Mouse (Mus musculus): ENCODE measurements around the gene Wdr4. TPM values are rescaled to one million over a fixed set of nuclear protein-coding genes. Genes with fewer than 3 reads are reported as not detected.
"Not testable (repeated sequence)": the region's sequence is repeated elsewhere in the genome, so short reads cannot be mapped to it uniquely, and the experiment has no call there.

The Wdr4 gene
- polyA plus RNA-seq, 1 experiment from 2014 or later = 31.3 TPM

GRCm38 (mm10) chr17:31541460-31541831, 21.7 kb upstream of the Wdr4 start:
- Histone ChIP-seq H3K4me1 (ENCODE audit: control insufficient read depth, insufficient read depth, low read length) (no peaks in the 10 kb centered on the region), H3K27me3 (replicated peaks; ENCODE audit: control insufficient read depth, insufficient read depth, low read length) (no peaks in the 10 kb centered on the region), H3K27ac (ENCODE audit: low read depth, low read length) (peak overlapping the region; percentile 62), H3K4me3 (ENCODE audit: low read depth, low read length) (no peak overlapping the region), H3K9me3 (replicated peaks; ENCODE audit: control insufficient read depth, low read length) (no peaks in the 10 kb centered on the region), H3K4me2 (ENCODE audit: low read length) (no peak overlapping the region), H3K36me3 (ENCODE audit: control insufficient read depth, insufficient read depth, low read length) (no peaks in the 10 kb centered on the region), H3K9ac (ENCODE audit: low read length) (no peak overlapping the region)
- DNase-seq (ENCODE audit: low spot score) (peak; percentile 64), ATAC-seq (peak; percentile 49)
- WGBS = 30% methylated on average over 6 of the region's 6 CpGs

- H3K27ac ChIP-seq (ENCODE audit: low read depth, low read length) = peak overlapping the region; percentile 54; the same call in 1 of the 2 replicates
Observed at GRCm38 (mm10) chr17:31540809-31541459, 21.2 kb upstream of the Wdr4 start.

DNA sequence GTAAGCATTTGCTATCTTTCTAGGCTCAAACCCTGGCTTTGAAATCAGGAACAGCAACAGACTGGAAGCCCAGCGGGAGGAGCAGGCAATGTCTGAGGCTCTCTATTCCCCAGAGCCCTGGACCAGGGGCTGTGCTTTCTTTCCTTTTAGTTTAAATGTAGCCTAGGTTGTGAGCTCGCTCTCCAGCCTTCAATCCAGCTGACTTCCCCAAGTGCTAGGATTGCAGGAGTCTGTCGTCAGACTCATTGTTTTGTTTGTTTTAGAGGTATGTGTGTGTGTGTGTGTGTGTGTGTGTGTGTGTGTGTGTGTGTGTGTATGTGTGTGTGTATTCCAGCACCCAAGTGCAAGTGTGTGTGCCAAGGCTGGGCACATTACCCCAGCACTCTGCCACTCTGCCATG, 20.3 kb upstream of the Wdr4 start:
- H3K9me3 ChIP-seq (replicated peaks; ENCODE audit: control insufficient read depth, low read length) = no peaks in the 10 kb centered on the region
- DNase-seq (ENCODE audit: low spot score) = no peak
- peaks cover 10% of the 10 kb centered on the region for H3K4me1 ChIP-seq (ENCODE audit: control insufficient read depth, insufficient read depth, low read length)
- no peak overlapping the region for H3K9ac ChIP-seq (ENCODE audit: low read length)
- no peaks in the 10 kb centered on the region for H3K36me3 ChIP-seq (ENCODE audit: control insufficient read depth, insufficient read depth, low read length)
- no peak for ATAC-seq
- no peak overlapping the region for H3K4me2 ChIP-seq (ENCODE audit: low read length)
- H3K4me3 ChIP-seq (ENCODE audit: low read depth, low read length) = no peak overlapping the region
- no peak overlapping the region for H3K27ac ChIP-seq (ENCODE audit: low read depth, low read length)
- WGBS = 58% methylated on average over 3 of the region's 3 CpGs
- no peaks in the 10 kb centered on the region for H3K27me3 ChIP-seq (replicated peaks; ENCODE audit: control insufficient read depth, insufficient read depth, low read length)

More at GRCm38 (mm10) chr17:31540809-31541459, 21.2 kb upstream of the Wdr4 start:
- no peaks in the 10 kb centered on the region for H3K27me3 ChIP-seq (replicated peaks; ENCODE audit: control insufficient read depth, insufficient read depth, low read length)
- H3K9ac ChIP-seq (ENCODE audit: low read length) = no peak overlapping the region
- H3K36me3 ChIP-seq (ENCODE audit: control insufficient read depth, insufficient read depth, low read length) = no peaks in the 10 kb centered on the region
- H3K4me1 ChIP-seq (ENCODE audit: control insufficient read depth, insufficient read depth, low read length) = peaks cover 2% of the 10 kb centered on the region
- ATAC-seq = peak; percentile 24; the same call in 1 of the 2 replicates
- H3K9me3 ChIP-seq (replicated peaks; ENCODE audit: control insufficient read depth, low read length) = no peaks in the 10 kb centered on the region
- no peak overlapping the region for H3K4me3 ChIP-seq (ENCODE audit: low read depth, low read length)
- no peak for DNase-seq (ENCODE audit: low spot score)
- WGBS = 43% methylated on average over 4 of the region's 4 CpGs
- H3K4me2 ChIP-seq (ENCODE audit: low read length) = no peak overlapping the region

GRCm38 (mm10) chr17:31535871-31536629, 16.3 kb upstream of the Wdr4 start:
- ATAC-seq = peak; percentile 97
- Histone ChIP-seq H3K4me1 (ENCODE audit: control insufficient read depth, insufficient read depth, low read length) (peaks cover 14% of the 10 kb centered on the region), H3K9ac (ENCODE audit: low read length) (peak overlapping the region; percentile 53; the same call in 1 of the 2 replicates), H3K27ac (ENCODE audit: low read depth, low read length) (peak overlapping the region; percentile 99), H3K4me3 (ENCODE audit: low read depth, low read length) (no peak overlapping the region), H3K36me3 (ENCODE audit: control insufficient read depth, insufficient read depth, low read length) (peaks cover 8% of the 10 kb centered on the region), H3K27me3 (replicated peaks; ENCODE audit: control insufficient read depth, insufficient read depth, low read length) (no peaks in the 10 kb centered on the region), H3K9me3 (replicated peaks; ENCODE audit: control insufficient read depth, low read length) (no peaks in the 10 kb centered on the region), H3K4me2 (ENCODE audit: low read length) (peak overlapping the region; percentile 29)
- peak; percentile 96 for DNase-seq (ENCODE audit: low spot score)
- WGBS = 7% methylated on average over 8 of the region's 8 CpGs

- DNase-seq (ENCODE audit: low spot score) = no peak
- peaks cover 15% of the 10 kb centered on the region for H3K36me3 ChIP-seq (ENCODE audit: control insufficient read depth, insufficient read depth, low read length)
- no peak overlapping the region for H3K4me3 ChIP-seq (ENCODE audit: low read depth, low read length)
- H3K27ac ChIP-seq (ENCODE audit: low read depth, low read length) = peak overlapping the region; percentile 99
- H3K4me1 ChIP-seq (ENCODE audit: control insufficient read depth, insufficient read depth, low read length) = peaks cover 14% of the 10 kb centered on the region
- no peaks in the 10 kb centered on the region for H3K9me3 ChIP-seq (replicated peaks; ENCODE audit: control insufficient read depth, low read length)
- H3K4me2 ChIP-seq (ENCODE audit: low read length) = peak overlapping the region; percentile 29
- peak overlapping the region; percentile 53; the same call in 1 of the 2 replicates for H3K9ac ChIP-seq (ENCODE audit: low read length)
- 64% methylated on average over 4 of the region's 4 CpGs for WGBS
- H3K27me3 ChIP-seq (replicated peaks; ENCODE audit: control insufficient read depth, insufficient read depth, low read length) = no peaks in the 10 kb centered on the region
- peak; percentile 54 for ATAC-seq
Observed at GRCm38 (mm10) chr17:31535358-31535757, 15.6 kb upstream of the Wdr4 start.

- DNase-seq (ENCODE audit: low spot score); H3K9ac ChIP-seq (ENCODE audit: low read length); H3K4me2 ChIP-seq (ENCODE audit: low read length); H3K27ac ChIP-seq (ENCODE audit: low read depth, low read length); H3K27me3 ChIP-seq (replicated peaks; ENCODE audit: control insufficient read depth, insufficient read depth, low read length); H3K4me3 ChIP-seq (ENCODE audit: low read depth, low read length); ATAC-seq; H3K9me3 ChIP-seq (replicated peaks; ENCODE audit: control insufficient read depth, low read length): not testable (repeated sequence)
- Histone ChIP-seq H3K4me1 (ENCODE audit: control insufficient read depth, insufficient read depth, low read length) (peaks cover 14% of the 10 kb centered on the region), H3K36me3 (ENCODE audit: control insufficient read depth, insufficient read depth, low read length) (peaks cover 31% of the 10 kb centered on the region)
- 96% methylated on average over 3 of the region's 4 CpGs for WGBS
Observed at GRCm38 (mm10) chr17:31532331-31532730, 12.6 kb upstream of the Wdr4 start.

DNA sequence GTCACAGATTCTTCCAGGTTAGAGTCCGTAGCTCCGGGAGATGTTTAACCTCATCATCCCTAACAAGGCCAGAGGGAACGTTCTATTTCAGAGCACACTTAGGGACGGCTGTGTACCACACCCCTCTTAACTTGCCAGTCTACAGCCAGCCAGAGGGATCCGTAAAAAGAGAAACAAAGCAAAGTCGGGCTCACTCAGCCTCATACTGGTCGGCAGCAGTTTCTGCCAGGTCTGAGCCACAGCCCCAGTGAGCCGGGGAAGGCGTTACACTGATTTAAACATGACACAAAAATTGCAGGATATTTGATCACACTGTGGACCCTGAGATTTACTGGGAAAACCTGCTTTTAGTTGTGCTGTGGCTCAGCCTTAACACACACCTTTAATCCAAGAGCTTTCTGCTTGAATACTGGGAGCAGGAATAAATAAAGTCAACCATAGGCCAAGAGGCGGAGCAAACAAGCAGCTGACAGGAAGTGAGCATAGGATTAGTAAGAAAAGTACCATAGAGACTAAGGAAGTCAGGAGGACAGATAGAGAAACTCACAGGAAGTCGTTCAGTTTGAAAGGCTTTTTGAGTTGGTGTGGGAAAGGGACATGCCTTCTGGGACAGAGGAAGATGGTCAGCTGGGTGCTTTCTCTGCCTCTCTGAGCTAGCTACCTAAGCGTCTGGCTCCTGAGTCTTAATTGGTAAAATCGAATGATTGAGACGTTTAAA, 11.8 kb upstream of the Wdr4 start:
- H3K9me3 ChIP-seq (replicated peaks; ENCODE audit: control insufficient read depth, low read length) = no peaks in the 10 kb centered on the region
- WGBS = 89% methylated on average over 14 of the region's 14 CpGs
- H3K4me2 ChIP-seq (ENCODE audit: low read length) = no peak overlapping the region
- peaks cover 39% of the 10 kb centered on the region for H3K36me3 ChIP-seq (ENCODE audit: control insufficient read depth, insufficient read depth, low read length)
- H3K4me3 ChIP-seq (ENCODE audit: low read depth, low read length) = no peak overlapping the region
- no peak overlapping the region for H3K9ac ChIP-seq (ENCODE audit: low read length)
- DNase-seq (ENCODE audit: low spot score) (no peak), ATAC-seq (no peak)
- H3K27ac ChIP-seq (ENCODE audit: low read depth, low read length) = no peak overlapping the region
- H3K27me3 ChIP-seq (replicated peaks; ENCODE audit: control insufficient read depth, insufficient read depth, low read length) = no peaks in the 10 kb centered on the region
- peaks cover 14% of the 10 kb centered on the region for H3K4me1 ChIP-seq (ENCODE audit: control insufficient read depth, insufficient read depth, low read length)

DNA sequence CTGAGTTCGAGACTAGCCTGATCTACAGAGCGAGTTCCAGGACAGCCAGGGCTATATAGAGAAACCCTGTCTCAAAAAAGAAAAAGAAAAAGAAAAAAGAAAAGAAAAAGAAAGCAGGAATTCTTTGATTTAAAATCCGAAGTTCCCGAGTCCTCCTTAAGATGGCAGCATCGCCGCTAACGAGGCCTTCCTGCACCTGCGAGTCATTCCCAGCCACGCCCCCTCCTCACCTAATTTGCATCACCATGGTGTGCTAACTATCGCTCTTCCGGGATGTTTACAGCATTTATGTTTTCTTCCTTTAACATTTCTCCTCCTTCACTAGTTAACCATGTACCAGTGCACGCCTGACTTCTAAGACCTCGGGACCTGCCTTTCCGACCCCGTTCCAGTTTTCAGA, 9.5 kb upstream of the Wdr4 start:
- Histone ChIP-seq H3K4me2 (ENCODE audit: low read length) (peak overlapping the region; percentile 28; the same call in 1 of the 2 replicates), H3K27me3 (replicated peaks; ENCODE audit: control insufficient read depth, insufficient read depth, low read length) (no peaks in the 10 kb centered on the region), H3K36me3 (ENCODE audit: control insufficient read depth, insufficient read depth, low read length) (peaks cover 39% of the 10 kb centered on the region), H3K9ac (ENCODE audit: low read length) (no peak overlapping the region), H3K27ac (ENCODE audit: low read depth, low read length) (no peak overlapping the region), H3K4me1 (ENCODE audit: control insufficient read depth, insufficient read depth, low read length) (no peaks in the 10 kb centered on the region), H3K4me3 (ENCODE audit: low read depth, low read length) (no peak overlapping the region), H3K9me3 (replicated peaks; ENCODE audit: control insufficient read depth, low read length) (no peaks in the 10 kb centered on the region)
- DNase-seq (ENCODE audit: low spot score) = peak; percentile 85
- 20% methylated on average over 15 of the region's 15 CpGs for WGBS
- ATAC-seq = peak; percentile 79
